Mouse (Mus musculus) limb, embryonic 14.5 days (tissue): ENCODE measurements around the gene Zfp280b. TPM values are rescaled to one million over a fixed set of nuclear protein-coding genes. Genes with fewer than 3 reads are reported as not detected.
"Not testable (repeated sequence)": the region's sequence is repeated elsewhere in the genome, so short reads cannot be mapped to it uniquely, and the experiment has no call there.

ENCODE experiments used
- ATAC-seq: fragments of 200-750 bp; cut with Nextera tagmentation; 2 replicates; pipeline ENCODE4 v1.8.0; 2017; ENCODE audit warnings: low read depth, moderate number of reproducible peaks, moderate TSS enrichment; ENCODE audit not compliant: low FRiP score
- DNase-seq: peaks from one replicate; pipeline ENCODE4 v3.0.0-alpha.2; 2015; ENCODE audit warnings: low spot score
- H3K27ac ChIP-seq: fragments of 300-500 bp; sonication (generic); replicated peaks from 2 replicates; pipeline ENCODE4 v1.5.1; 2014; ENCODE audit warnings: low read depth, mild to moderate bottlenecking, low read length, moderate library complexity, mixed read lengths
- H3K27me3 ChIP-seq: fragments of 300-500 bp; sonication (generic); 2 replicates; pipeline ENCODE4 v1.6.1; 2014; ENCODE audit warnings: low read length, mixed read lengths; ENCODE audit not compliant: control insufficient read depth, insufficient read depth
- H3K36me3 ChIP-seq: fragments of 300-500 bp; sonication (generic); 2 replicates; pipeline ENCODE4 v1.6.1; 2014; ENCODE audit warnings: mild to moderate bottlenecking, low read length, moderate library complexity, mixed read lengths; ENCODE audit not compliant: control insufficient read depth, insufficient read depth
- H3K4me1 ChIP-seq: fragments of 300-500 bp; sonication (generic); 2 replicates; pipeline ENCODE4 v1.6.1; 2014; ENCODE audit warnings: antibody characterized with exemption, low read length, mixed read lengths; ENCODE audit not compliant: control insufficient read depth, insufficient read depth
- H3K4me2 ChIP-seq: fragments of 300-500 bp; sonication (generic); replicated peaks from 2 replicates; pipeline ENCODE4 v1.6.1; 2014; ENCODE audit warnings: low read depth, mild to moderate bottlenecking, low read length, moderate library complexity; ENCODE audit not compliant: severe bottlenecking
- H3K4me3 ChIP-seq: fragments of 300-500 bp; sonication (generic); replicated peaks from 2 replicates; pipeline ENCODE4 v1.5.1; 2014; ENCODE audit warnings: low read length
- H3K9ac ChIP-seq: fragments of 300-500 bp; sonication (generic); 2 replicates; pipeline ENCODE4 v1.6.1; 2014; ENCODE audit warnings: mild to moderate bottlenecking, low read depth, low read length, moderate library complexity; ENCODE audit not compliant: severe bottlenecking
- H3K9me3 ChIP-seq: fragments of 300-500 bp; sonication (generic); 2 replicates; pipeline ENCODE4 v1.6.1; 2016; ENCODE audit warnings: low read length; ENCODE audit not compliant: control insufficient read depth
- POLR2A ChIP-seq: fragments of 200-500 bp; IDR thresholded peaks from 2 replicates; pipeline ENCODE4 v1.8.0; 2012; ENCODE audit warnings: inconsistent platforms, mild to moderate bottlenecking, moderate library complexity, borderline replicate concordance; ENCODE audit not compliant: insufficient read depth, insufficient read length; ENCODE audit errors: extremely low read depth
- WGBS: fragments of 180-500 bp; shearing (Covaris S2); extraction: QIAGEN DNeasy Blood & Tissue Kit; methylation state at CpG from one replicate; pipeline ENCODE4 v1.1.7; 2014; 5-methylcytosine and 5-hydroxymethylcytosine counted together
- polyA plus RNA-seq, 2 experiments: library from polyadenylated mRNA; depleted of rRNA in 1 of 2; stranded (reverse) in 1 of 2; unstranded in 1 of 2; fragments of >200 nt; fragmentation: Nextera tagmentation in 1 of 2; extraction: Ambion mirVana in 1 of 2; gene quantifications; 2 replicates each; pipeline versions ENCODE4 v1.2.1 to v1.2.3; 2012 to 2014

Gene Zfp280b
- polyA plus RNA-seq (2012; rRNA removed) (13.7 and 15.5 TPM in 2 replicates), polyA plus RNA-seq (2014; fragmentation: Nextera tagmentation; extraction: Ambion mirVana) (19.6 and 20.6 TPM in 2 replicates)

- WGBS = under 1% methylated on average over 34 of the region's 58 CpGs
- H3K4me1 ChIP-seq = peaks cover 6% of the 10 kb centered on the region; the same call in 1 of the 2 replicates
Observed at GRCm38 (mm10) chr10:76032402-76033118, at the start of gene Zfp280b. Zfp280b (plus strand) TSS chr10:76032650.

GRCm38 (mm10) chr10:75990430-75991042 is 41.9 kb upstream of the Zfp280b start:
- no peaks in the 10 kb centered on the region for H3K4me1 ChIP-seq
- no peak for ATAC-seq
- no peak overlapping the region for H3K27ac ChIP-seq
- H3K36me3 ChIP-seq = no peaks in the 10 kb centered on the region
- TF ChIP-seq POLR2A = no peak
- no peak overlapping the region for H3K4me3 ChIP-seq
- H3K9ac ChIP-seq = no peak overlapping the region
- no peaks in the 10 kb centered on the region for H3K27me3 ChIP-seq
- no peaks in the 10 kb centered on the region for H3K9me3 ChIP-seq
- 73% methylated on average over 4 of the region's 4 CpGs for WGBS
- no peak for DNase-seq
- no peak overlapping the region for H3K4me2 ChIP-seq

More at GRCm38 (mm10) chr10:76032402-76033118, at the start of gene Zfp280b:
- H3K36me3 ChIP-seq = peaks cover 13% of the 10 kb centered on the region
- TF ChIP-seq POLR2A = peak; percentile 71; the same call in 1 of the 2 replicates
- H3K27ac ChIP-seq = peak within 1 kb of the TSS; percentile 71
- H3K9me3 ChIP-seq = no peaks in the 10 kb centered on the region
- H3K9ac ChIP-seq = peak within 1 kb of the TSS; percentile 93
- H3K27me3 ChIP-seq = no peaks in the 10 kb centered on the region
- H3K4me2 ChIP-seq = peak within 1 kb of the TSS; percentile 82
- H3K4me3 ChIP-seq = peak within 1 kb of the TSS; percentile 86
- ATAC-seq (peak; percentile 98), DNase-seq (peak; percentile 96)

- H3K4me2 ChIP-seq = no peak overlapping the region
- no peak for DNase-seq
- WGBS = 84% methylated on average over 15 of the region's 15 CpGs
- H3K4me3 ChIP-seq = no peak overlapping the region
- no peaks in the 10 kb centered on the region for H3K9me3 ChIP-seq
- no peak for TF ChIP-seq POLR2A
- H3K9ac ChIP-seq = no peak overlapping the region
- H3K4me1 ChIP-seq = no peaks in the 10 kb centered on the region
- no peak overlapping the region for H3K27ac ChIP-seq
- H3K36me3 ChIP-seq = no peaks in the 10 kb centered on the region
- no peaks in the 10 kb centered on the region for H3K27me3 ChIP-seq
- no peak for ATAC-seq
Observed at GRCm38 (mm10) chr10:75993616-75994240, 38.7 kb upstream of the Zfp280b start.

- H3K9ac ChIP-seq, H3K36me3 ChIP-seq, H3K4me2 ChIP-seq, ATAC-seq, H3K4me1 ChIP-seq, H3K27me3 ChIP-seq, H3K9me3 ChIP-seq, H3K27ac ChIP-seq, DNase-seq, H3K4me3 ChIP-seq: not testable (repeated sequence)
- WGBS = 78% methylated on average over 10 of the region's 13 CpGs
Observed at GRCm38 (mm10) chr10:75994531-75995210, 37.8 kb upstream of the Zfp280b start.

- Histone ChIP-seq H3K4me2 (no peak overlapping the region), H3K4me3 (no peak overlapping the region)
- WGBS = 88% methylated on average over 11 of the region's 11 CpGs
Observed at GRCm38 (mm10) chr10:75995463-75995862, 37.0 kb upstream of the Zfp280b start.

More at GRCm38 (mm10) chr10:75995463-75995862, 37.0 kb upstream of the Zfp280b start:
- H3K9me3 ChIP-seq = no peaks in the 10 kb centered on the region
- no peak for TF ChIP-seq POLR2A
- no peak overlapping the region for H3K9ac ChIP-seq
- no peaks in the 10 kb centered on the region for H3K36me3 ChIP-seq
- no peak for ATAC-seq
- no peaks in the 10 kb centered on the region for H3K4me1 ChIP-seq
- no peak for DNase-seq
- no peaks in the 10 kb centered on the region for H3K27me3 ChIP-seq
- H3K27ac ChIP-seq = no peak overlapping the region
